Mouse (Mus musculus): ENCODE measurements around the gene Srsf2. TPM values are rescaled to one million over a fixed set of nuclear protein-coding genes. Genes with fewer than 3 reads are reported as not detected.
A peak's percentile ranks its signal among the peaks of the same experiment; 100 is the strongest.

Srsf2 gene
- total and polyA plus RNA-seq, 2 experiments from 2014 or later, result 253 to 454 TPM

GRCm38 (mm10) chr11:116854279-116854678 is 1.4 kb upstream of the Srsf2 start:
- peak overlapping the region; percentile 92 for H3K4me2 ChIP-seq (ENCODE audit: low read depth, low read length)
- H3K27ac ChIP-seq, result 0 out of 2 replicates have a peak overlapping the region, but pooled peaks have one; percentile 99
- 39% methylated on average over 10 of the region's 10 CpGs for WGBS
- H3K27me3 ChIP-seq (ENCODE audit: insufficient read depth, low read length), result no peaks in the 10 kb centered on the region
- no peaks in the 10 kb centered on the region for H3K9me3 ChIP-seq (ENCODE audit: low read length)
- no peak for ATAC-seq
- no peak for TF ChIP-seq CTCF (IDR thresholded peaks at IDR 0.05; ENCODE audit: low read depth)
- H3K9ac ChIP-seq (replicated peaks; ENCODE audit: low read length), result peak overlapping the region; percentile 90
- peaks cover 9% of the 10 kb centered on the region for H3K36me3 ChIP-seq (ENCODE audit: insufficient read depth, low read length)
- no peaks in the 10 kb centered on the region; the same call in none of the 2 replicates for H3K4me1 ChIP-seq (ENCODE audit: insufficient read depth, low read length)
- DNase-seq (ENCODE audit: low spot score), result no peak
- peak overlapping the region; percentile 96 for H3K4me3 ChIP-seq (ENCODE audit: low read length)

DNA sequence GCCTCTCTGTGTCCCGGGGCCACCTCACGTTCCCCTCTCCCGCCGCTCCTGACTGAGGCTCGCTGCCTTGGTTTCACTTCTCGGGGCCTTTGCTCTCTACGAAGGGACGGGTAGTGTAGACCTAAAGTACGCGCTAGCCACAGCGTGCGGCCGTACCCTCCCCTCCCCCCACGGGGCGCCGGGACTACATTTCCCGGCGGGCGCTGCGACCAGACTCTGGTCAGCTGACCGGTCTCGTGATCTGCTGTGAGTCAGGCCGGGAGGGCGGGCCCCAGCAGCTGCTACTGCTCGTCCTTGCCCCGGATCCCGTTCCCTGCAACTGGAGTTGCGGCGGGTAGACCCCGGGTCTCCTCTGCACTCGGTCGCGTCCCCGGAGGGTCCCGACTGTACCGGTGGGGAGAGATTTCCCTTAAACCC is 626 bp upstream of the Srsf2 start:
- no peaks in the 10 kb centered on the region; the same call in none of the 2 replicates for H3K4me1 ChIP-seq (ENCODE audit: insufficient read depth, low read length)
- H3K4me3 ChIP-seq (ENCODE audit: low read length), result peak overlapping the region; percentile 96
- H3K27me3 ChIP-seq (ENCODE audit: insufficient read depth, low read length), result no peaks in the 10 kb centered on the region
- peak overlapping the region; percentile 92 for H3K4me2 ChIP-seq (ENCODE audit: low read depth, low read length)
- H3K9me3 ChIP-seq (ENCODE audit: low read length), result no peaks in the 10 kb centered on the region
- DNase-seq (ENCODE audit: low spot score) (peak; percentile 98), ATAC-seq (peak; percentile 91)
- H3K36me3 ChIP-seq (ENCODE audit: insufficient read depth, low read length), result peaks cover 2% of the 10 kb centered on the region
- peak overlapping the region; percentile 90 for H3K9ac ChIP-seq (replicated peaks; ENCODE audit: low read length)
- no peak for TF ChIP-seq CTCF (IDR thresholded peaks at IDR 0.05; ENCODE audit: low read depth)
- H3K27ac ChIP-seq, result peak overlapping the region; percentile 99
- 2% methylated on average over 36 of the region's 36 CpGs for WGBS

- WGBS, result under 1% methylated on average over 74 of the region's 91 CpGs
- TF ChIP-seq CTCF (IDR thresholded peaks at IDR 0.05; ENCODE audit: low read depth), result no peak
- Histone ChIP-seq H3K4me1 (ENCODE audit: insufficient read depth, low read length) (no peaks in the 10 kb centered on the region; the same call in none of the 2 replicates), H3K36me3 (ENCODE audit: insufficient read depth, low read length) (no peaks in the 10 kb centered on the region), H3K27me3 (ENCODE audit: insufficient read depth, low read length) (no peaks in the 10 kb centered on the region), H3K9ac (replicated peaks; ENCODE audit: low read length) (peak within 1 kb of the TSS; percentile 90), H3K4me2 (ENCODE audit: low read depth, low read length) (peak within 1 kb of the TSS; percentile 92), H3K9me3 (ENCODE audit: low read length) (no peaks in the 10 kb centered on the region), H3K27ac (peak within 1 kb of the TSS; percentile 99), H3K4me3 (ENCODE audit: low read length) (peak within 1 kb of the TSS; percentile 96)
- DNase-seq (ENCODE audit: low spot score) (peak; percentile 81), ATAC-seq (peak; percentile 54)
Observed at GRCm38 (mm10) chr11:116852291-116852890, 503 bp downstream of the Srsf2 start, which contains the start of gene Mfsd11. Gene Mfsd11 (plus strand): TSS chr11:116852440.

- Histone ChIP-seq H3K4me3 (ENCODE audit: low read length) (peak overlapping the region; percentile 96), H3K4me2 (ENCODE audit: low read depth, low read length) (peak overlapping the region; percentile 92), H3K27ac (peak overlapping the region; percentile 99), H3K9me3 (ENCODE audit: low read length) (no peaks in the 10 kb centered on the region), H3K27me3 (ENCODE audit: insufficient read depth, low read length) (no peaks in the 10 kb centered on the region), H3K4me1 (ENCODE audit: insufficient read depth, low read length) (no peaks in the 10 kb centered on the region; the same call in none of the 2 replicates), H3K36me3 (ENCODE audit: insufficient read depth, low read length) (no peaks in the 10 kb centered on the region), H3K9ac (replicated peaks; ENCODE audit: low read length) (peak overlapping the region; percentile 90)
- under 1% methylated on average over 28 of the region's 29 CpGs for WGBS
- TF ChIP-seq CTCF (IDR thresholded peaks at IDR 0.05; ENCODE audit: low read depth), result no peak
- no peak for ATAC-seq
- DNase-seq (ENCODE audit: low spot score), result peak; percentile 44
Observed at GRCm38 (mm10) chr11:116851576-116852290, 1.2 kb downstream of the Srsf2 start.

DNA sequence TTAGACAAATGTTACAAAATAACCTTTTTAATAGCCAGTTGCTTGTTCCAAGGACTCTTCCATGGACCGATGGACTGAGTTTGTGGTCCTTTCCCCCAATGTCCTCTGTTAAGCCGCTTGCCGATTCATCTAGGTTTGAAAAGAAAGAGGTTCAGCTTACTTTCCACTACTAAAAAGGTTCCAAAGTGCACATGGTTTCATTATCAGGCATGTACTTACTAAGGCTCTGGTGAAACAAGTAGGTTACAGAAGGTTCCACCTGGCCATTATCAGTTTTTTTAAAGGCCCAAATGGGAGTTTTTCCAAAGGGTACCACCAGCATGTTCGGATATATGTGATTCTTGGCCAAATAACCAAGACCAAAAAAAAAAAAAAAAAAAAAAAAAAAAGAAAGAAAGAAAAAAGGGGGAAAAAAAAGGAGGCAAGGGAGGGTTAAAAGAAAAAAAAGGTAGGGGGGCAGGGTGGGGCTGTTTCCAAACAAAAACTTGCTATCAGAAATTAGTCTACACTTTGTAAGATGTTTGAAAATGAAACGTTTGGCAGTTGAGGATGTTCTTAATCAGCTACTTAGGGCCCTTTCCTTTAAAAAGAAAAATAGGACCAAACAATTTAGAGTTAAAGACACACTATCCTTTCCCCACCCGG is 1.9 kb downstream of the Srsf2 start:
- ATAC-seq (no peak), DNase-seq (ENCODE audit: low spot score) (no peak)
- Histone ChIP-seq H3K9ac (replicated peaks; ENCODE audit: low read length) (peak overlapping the region; percentile 90), H3K4me1 (ENCODE audit: insufficient read depth, low read length) (no peaks in the 10 kb centered on the region; the same call in none of the 2 replicates), H3K9me3 (ENCODE audit: low read length) (no peaks in the 10 kb centered on the region), H3K27me3 (ENCODE audit: insufficient read depth, low read length) (no peaks in the 10 kb centered on the region), H3K4me3 (ENCODE audit: low read length) (peak overlapping the region; percentile 96), H3K27ac (0 out of 2 replicates have a peak overlapping the region, but pooled peaks have one; percentile 99), H3K4me2 (ENCODE audit: low read depth, low read length) (peak overlapping the region; percentile 92), H3K36me3 (ENCODE audit: insufficient read depth, low read length) (no peaks in the 10 kb centered on the region)
- WGBS, result 29% methylated on average over 6 of the region's 6 CpGs
- no peak for TF ChIP-seq CTCF (IDR thresholded peaks at IDR 0.05; ENCODE audit: low read depth)

DNA sequence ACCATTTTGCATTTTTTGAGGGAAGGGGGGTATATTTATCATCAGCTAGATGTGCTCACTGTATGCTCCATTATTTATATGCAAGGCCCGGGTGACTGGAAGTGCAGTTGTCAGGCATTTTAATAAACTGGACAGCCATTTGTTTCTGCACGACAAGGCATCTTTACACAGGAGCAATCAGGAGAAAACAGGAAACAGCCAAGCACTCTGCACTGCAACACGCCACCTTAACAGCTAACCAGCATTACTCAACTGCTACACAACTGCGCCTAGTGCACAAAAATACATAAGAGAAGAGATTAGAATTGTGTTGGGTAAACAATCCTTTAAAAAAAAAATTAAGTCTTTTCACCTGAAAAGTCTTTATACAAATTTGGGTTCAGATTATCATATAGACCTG is 2.8 kb downstream of the Srsf2 start:
- Histone ChIP-seq H3K9me3 (ENCODE audit: low read length) (no peaks in the 10 kb centered on the region), H3K36me3 (ENCODE audit: insufficient read depth, low read length) (no peaks in the 10 kb centered on the region), H3K4me2 (ENCODE audit: low read depth, low read length) (peak overlapping the region; percentile 92; the same call in 1 of the 2 replicates), H3K4me1 (ENCODE audit: insufficient read depth, low read length) (no peaks in the 10 kb centered on the region; the same call in none of the 2 replicates), H3K4me3 (ENCODE audit: low read length) (peak overlapping the region; percentile 96; the same call in 1 of the 2 replicates), H3K9ac (replicated peaks; ENCODE audit: low read length) (no peak overlapping the region), H3K27ac (no peak overlapping the region), H3K27me3 (ENCODE audit: insufficient read depth, low read length) (no peaks in the 10 kb centered on the region)
- ATAC-seq (no peak), DNase-seq (ENCODE audit: low spot score) (no peak)
- TF ChIP-seq CTCF (IDR thresholded peaks at IDR 0.05; ENCODE audit: low read depth), result no peak
- WGBS, result 43% methylated on average over 4 of the region's 4 CpGs
